Mouse (Mus musculus) hindbrain, embryonic 10.5 days (tissue): ENCODE data around the gene Ube2ql1. TPM values are rescaled to one million over a fixed set of nuclear protein-coding genes. Genes with fewer than 3 reads are reported as not detected.

Source experiments
- polyA plus RNA-seq: library from polyadenylated mRNA; unstranded; fragments of >200 nt; fragmentation: Nextera tagmentation; extraction: Ambion mirVana; gene quantifications from 2 replicates; pipeline ENCODE4 v1.2.1, GENCODE M21; 2016

Gene Ube2ql1
- polyA plus RNA-seq, 1 experiment from 2014 or later = 6.1 TPM

Other genes with a start within 250 kb of the Ube2ql1 start
- 98.7 and 141 TPM in 2 replicates for gene Nsun2, start 206.1 kb downstream of the Ube2ql1 start, polyA plus RNA-seq
- gene Tent4a, start 205.3 kb downstream of the Ube2ql1 start, polyA plus RNA-seq = 4.8 TPM in 2 replicates
- 24.3 and 28.9 TPM in 2 replicates for gene Srd5a1, start 128.4 kb downstream of the Ube2ql1 start, polyA plus RNA-seq
- gene Med10, start 62.5 kb upstream of the Ube2ql1 start, polyA plus RNA-seq = 202 and 229 TPM in 2 replicates